ENCODE assay signal across 29 mouse cellular contexts in genomic region chr2:104352204-104352493, GRCm38 (mm10). TPM values are rescaled to one million over a fixed set of nuclear protein-coding genes. Genes with fewer than 3 reads are reported as not detected.
DNase-seq lines count a peak whose midpoint lies in the region; ATAC-seq and TF ChIP-seq lines count a peak whose summit lies in the region.
"Had no signal": no experiment of that assay in that cellular context is flagged by ENCODE, and none has a peak within 500 bp of the region (broad histone marks: within the 10 kb centered on the region; RNA-seq: fewer than 3 reads in every experiment).

No protein-coding gene starts in this region.

- no peak overlapping the region for H3K4me3 ChIP-seq in forebrain, embryonic 14.5 days (ENCODE audit: low read depth, low read length)
- no peak overlapping the region for H3K4me3 ChIP-seq in forebrain, embryonic 11.5 days (ENCODE audit: low read depth, low read length)
- no peak overlapping the region for H3K4me3 ChIP-seq in left cerebral cortex, adult 2 months
- H3K4me3 ChIP-seq in forebrain, postnatal 0 days (ENCODE audit: low read depth, low read length): no peak overlapping the region
- H3K4me3 ChIP-seq: embryonic facial prominence, embryonic 10.5 days; embryonic facial prominence, embryonic 13.5 days; erythroblast, embryonic 14.5 days; gastrocnemius, adult 2 months; hindbrain, embryonic 12.5 days; hindbrain, embryonic 15.5 days had no signal

- ATAC-seq in forebrain, embryonic 14.5 days: peak; percentile 66
- ATAC-seq in forebrain, embryonic 11.5 days (replicated peaks; ENCODE audit: low FRiP score): no peak
- ATAC-seq in forebrain, postnatal 0 days: peak; percentile 26; the same call in 1 of the 2 replicates
- ATAC-seq: intestine, postnatal 0 days; Patski had no signal

- H3K36me3 ChIP-seq in forebrain, embryonic 14.5 days (ENCODE audit: control insufficient read depth, insufficient read depth, low read length): no peaks in the 10 kb centered on the region
- no peaks in the 10 kb centered on the region for H3K36me3 ChIP-seq in forebrain, embryonic 11.5 days (ENCODE audit: control insufficient read depth, insufficient read depth, low read length)
- no peaks in the 10 kb centered on the region for H3K36me3 ChIP-seq in forebrain, postnatal 0 days (ENCODE audit: insufficient read depth)
- H3K36me3 ChIP-seq: embryonic facial prominence, embryonic 10.5 days; embryonic facial prominence, embryonic 13.5 days; G1E; hindbrain, embryonic 12.5 days; hindbrain, embryonic 15.5 days had no signal

- peaks cover 6% of the 10 kb centered on the region for H3K4me1 ChIP-seq in forebrain, embryonic 14.5 days (ENCODE audit: control insufficient read depth, insufficient read depth, low read length)
- H3K4me1 ChIP-seq in forebrain, embryonic 11.5 days (replicated peaks; ENCODE audit: control insufficient read depth, insufficient read depth, low read length): no peaks in the 10 kb centered on the region
- peaks cover 13% of the 10 kb centered on the region; the same call in 1 of the 2 replicates for H3K4me1 ChIP-seq in forebrain, postnatal 0 days (ENCODE audit: insufficient read depth)
- H3K4me1 ChIP-seq: embryonic facial prominence, embryonic 10.5 days; embryonic facial prominence, embryonic 13.5 days; hindbrain, embryonic 12.5 days; hindbrain, embryonic 15.5 days had no signal

- TF ChIP-seq CTCF in left cerebral cortex, adult 2 months (IDR thresholded peaks at IDR 0.05): no peak
- no peak for TF ChIP-seq CTCF in forebrain, postnatal 0 days (IDR thresholded peaks at IDR 0.05; ENCODE audit: low read depth)

- H3K27ac ChIP-seq in forebrain, embryonic 14.5 days (ENCODE audit: low read depth, low read length): peak overlapping the region; percentile 39; the same call in 1 of the 2 replicates
- H3K27ac ChIP-seq in forebrain, embryonic 11.5 days (ENCODE audit: low read depth, low read length): no peak overlapping the region
- H3K27ac ChIP-seq in left cerebral cortex, adult 2 months: peak overlapping the region; percentile 71; the same call in 1 of the 2 replicates
- H3K27ac ChIP-seq in forebrain, postnatal 0 days (ENCODE audit: low read depth, low read length): no peak overlapping the region
- H3K27ac ChIP-seq: embryonic facial prominence, embryonic 10.5 days; embryonic facial prominence, embryonic 13.5 days; gastrocnemius, adult 2 months; hindbrain, embryonic 12.5 days; hindbrain, embryonic 15.5 days had no signal

- no peak for DNase-seq in forebrain, embryonic 14.5 days (ENCODE audit: low spot score)
- no peak for DNase-seq in forebrain, embryonic 11.5 days (ENCODE audit: low spot score)
- DNase-seq in left cerebral cortex, adult 2 months (ENCODE audit: extremely low spot score in 1 of 2, low spot score in 2 of 2): no peak
- DNase-seq in left cerebral cortex, adult 8-10 months (ENCODE audit: low spot score in 2 of 2): no peak
- DNase-seq in forebrain, postnatal 0 days: no peak
- no peak for DNase-seq in urinary bladder, postnatal 4 days (ENCODE audit: low spot score in 2 of 2)
- DNase-seq: adrenal gland, postnatal 10 days; adrenal gland, postnatal 36 days; B cell, adult 2 months; cerebellum, adult 11 months; cerebellum, adult 2 months; cerebellum, adult 9-11 months; cerebellum, postnatal 25 days; embryo, embryonic 11 days; gastrocnemius, adult 2 months; gastrocnemius, postnatal 14 days; heart, adult 11 months had no signal

- 28% methylated on average over 1 of the region's 1 CpGs for WGBS in forebrain, embryonic 14.5 days
- WGBS in forebrain, embryonic 11.5 days: 78% methylated on average over 1 of the region's 1 CpGs
- WGBS in forebrain, postnatal 0 days: 33% methylated on average over 1 of the region's 1 CpGs

- H3K4me2 ChIP-seq in forebrain, embryonic 14.5 days (ENCODE audit: low read length): no peak overlapping the region
- no peak overlapping the region for H3K4me2 ChIP-seq in forebrain, embryonic 11.5 days (ENCODE audit: low read depth, low read length, severe bottlenecking)
- no peak overlapping the region for H3K4me2 ChIP-seq in forebrain, postnatal 0 days (ENCODE audit: low read depth)
- H3K4me2 ChIP-seq: embryonic facial prominence, embryonic 13.5 days; heart, embryonic 11.5 days; hindbrain, embryonic 12.5 days; hindbrain, embryonic 15.5 days had no signal

- no peak overlapping the region for H3K9ac ChIP-seq in forebrain, embryonic 14.5 days (ENCODE audit: low read length)
- no peak overlapping the region for H3K9ac ChIP-seq in forebrain, embryonic 11.5 days (ENCODE audit: low read length)
- H3K9ac ChIP-seq in forebrain, postnatal 0 days: no peak overlapping the region
- H3K9ac ChIP-seq: embryonic facial prominence, embryonic 13.5 days; hindbrain, embryonic 12.5 days; hindbrain, embryonic 15.5 days had no signal

- no peaks in the 10 kb centered on the region for H3K27me3 ChIP-seq in forebrain, embryonic 14.5 days (replicated peaks; ENCODE audit: control insufficient read depth, insufficient read depth, low read length)
- H3K27me3 ChIP-seq in forebrain, embryonic 11.5 days (ENCODE audit: control insufficient read depth, insufficient read depth, low read length): no peaks in the 10 kb centered on the region
- no peaks in the 10 kb centered on the region for H3K27me3 ChIP-seq in forebrain, postnatal 0 days (ENCODE audit: insufficient read depth, low read length)
- H3K27me3 ChIP-seq: CH12.LX; embryonic facial prominence, embryonic 13.5 days; hindbrain, embryonic 12.5 days; hindbrain, embryonic 15.5 days had no signal

- no peaks in the 10 kb centered on the region for H3K9me3 ChIP-seq in forebrain, embryonic 14.5 days (replicated peaks; ENCODE audit: control insufficient read depth, low read length)
- no peaks in the 10 kb centered on the region for H3K9me3 ChIP-seq in forebrain, embryonic 11.5 days (ENCODE audit: control insufficient read depth, low read length)
- no peaks in the 10 kb centered on the region for H3K9me3 ChIP-seq in forebrain, postnatal 0 days (ENCODE audit: low read length)
- H3K9me3 ChIP-seq: embryonic facial prominence, embryonic 10.5 days; embryonic facial prominence, embryonic 13.5 days; G1E; hindbrain, embryonic 12.5 days; hindbrain, embryonic 15.5 days had no signal

- intact Hi-C loops in left cerebral cortex, adult 2 months (cut with DNase I): loop anchor here (5.0 kb wide), 1 partner anchor 55 kb away; no protein-coding TSS in a partner anchor

RNA-seq across cellular contexts. Expression of gene D430041D05Rik, which starts 58.7 kb away (rescaled TPM):
- polyA plus RNA-seq in forebrain, embryonic 14.5 days (2014; fragmentation: Nextera tagmentation; extraction: Ambion mirVana): 7.9 and 11.6 TPM in 2 replicates
- polyA plus RNA-seq in forebrain, embryonic 11.5 days (2014; fragmentation: Nextera tagmentation; extraction: Ambion mirVana): 2.5 and 2.6 TPM in 2 replicates
- 100 to 1,000 TPM; 121 to 123 TPM for total RNA-seq in left cerebral cortex, adult 2 months (2021)
- total RNA-seq in left cerebral cortex, adult 8-10 months (2022): 100 to 1,000 TPM in 1 of 4 experiments, 10 to 100 TPM in 3; 86.2 to 100 (median 90.7) TPM
- total RNA-seq in forebrain, postnatal 0 days (2014; rRNA removed): 51.2 and 58.9 TPM in 2 replicates
- 8.2 and 11.1 TPM in 2 replicates for polyA plus RNA-seq in forebrain, postnatal 0 days (2015; fragmentation: Nextera tagmentation; extraction: Ambion mirVana)
- total RNA-seq: CH12.LX; common myeloid progenitor, adult 5-6 weeks; hematopoietic stem cell, adult 5-6 weeks had no signal
- polyA plus RNA-seq: erythroblast, embryonic 14.5 days; Patski had no signal

Comparison
In these comparisons a context has a peak if more than half of its experiments do, and no peak if none do; other contexts are left out.
1. H3K27ac ChIP-seq: peak in forebrain, embryonic 14.5 days (single experiment) and left cerebral cortex, adult 2 months (single experiment); none in forebrain, embryonic 11.5 days (single experiment) and forebrain, postnatal 0 days (single experiment).